Mouse (Mus musculus) kidney, embryonic 16.5 days (tissue): ENCODE data around the gene Ucp1. TPM values are rescaled to one million over a fixed set of nuclear protein-coding genes. Genes with fewer than 3 reads are reported as not detected.

Source experiments
- ATAC-seq: fragments of 200-750 bp; cut with Nextera tagmentation; 2 replicates; pipeline ENCODE4 v1.8.0; 2017; ENCODE audit warnings: moderate TSS enrichment; ENCODE audit not compliant: low FRiP score, low TSS enrichment
- H3K27ac ChIP-seq: fragments of 300-500 bp; sonication (generic); 2 replicates; pipeline ENCODE4 v1.5.1; 2014; ENCODE audit warnings: low read length
- H3K27me3 ChIP-seq: fragments of 300-500 bp; sonication (generic); 2 replicates; pipeline ENCODE4 v1.6.1; 2014; ENCODE audit warnings: low read length, control low read depth, mixed read lengths; ENCODE audit not compliant: insufficient read depth
- H3K36me3 ChIP-seq: fragments of 300-500 bp; sonication (generic); 2 replicates; pipeline ENCODE4 v1.6.1; 2014; ENCODE audit warnings: low read length, control low read depth, mixed read lengths; ENCODE audit not compliant: insufficient read depth
- H3K4me1 ChIP-seq: fragments of 300-500 bp; sonication (generic); 2 replicates; pipeline ENCODE4 v1.6.1; 2014; ENCODE audit warnings: low read length, control low read depth, mixed read lengths; ENCODE audit not compliant: insufficient read depth
- H3K4me2 ChIP-seq: fragments of 300-500 bp; sonication (generic); replicated peaks from 2 replicates; pipeline ENCODE4 v1.6.1; 2014; ENCODE audit warnings: low read depth, low read length
- H3K4me3 ChIP-seq: fragments of 300-500 bp; sonication (generic); 2 replicates; pipeline ENCODE4 v1.5.1; 2014; ENCODE audit warnings: mild to moderate bottlenecking, low read length
- H3K9ac ChIP-seq: fragments of 300-500 bp; sonication (generic); replicated peaks from 2 replicates; pipeline ENCODE4 v1.6.1; 2014; ENCODE audit warnings: low read length
- H3K9me3 ChIP-seq: fragments of 300-500 bp; sonication (generic); 2 replicates; pipeline ENCODE4 v1.6.1; 2016; ENCODE audit warnings: low read length, control low read depth
- WGBS: fragments of 180-500 bp; shearing (Covaris S2); extraction: QIAGEN DNeasy Blood & Tissue Kit; methylation state at CpG from one replicate; pipeline ENCODE4 v1.1.7; 2014; 5-methylcytosine and 5-hydroxymethylcytosine counted together
- polyA plus RNA-seq: library from polyadenylated mRNA; unstranded; fragments of >200 nt; fragmentation: Nextera tagmentation; extraction: Ambion mirVana; gene quantifications from 2 replicates; pipeline ENCODE4 v1.2.1, GENCODE M21; 2015

The Ucp1 gene
- polyA plus RNA-seq, 1 experiment from 2014 or later = not detected

DNA sequence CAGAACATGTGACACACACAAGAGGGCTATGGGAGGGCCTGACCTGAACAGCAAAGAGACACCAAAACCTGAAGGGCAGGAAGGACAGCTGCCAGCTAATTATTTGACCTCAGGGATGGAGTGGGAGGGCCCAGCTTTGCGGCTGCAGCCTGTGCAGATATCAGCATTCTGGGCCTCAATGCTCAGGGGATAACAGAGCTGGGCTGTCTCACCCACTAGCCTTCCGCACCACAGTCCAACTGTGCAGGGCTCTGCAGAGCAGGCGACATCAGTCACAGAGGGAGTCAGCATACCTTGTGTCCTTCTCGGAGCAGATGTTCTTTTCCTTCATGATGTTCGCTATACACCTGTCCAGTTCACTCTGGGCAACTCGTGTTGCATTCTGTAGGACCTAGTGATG is 32.2 kb downstream of the Ucp1 start:
- H3K9me3 ChIP-seq = no peaks in the 10 kb centered on the region
- H3K4me3 ChIP-seq = no peak overlapping the region
- peaks cover 23% of the 10 kb centered on the region for H3K36me3 ChIP-seq
- H3K4me2 ChIP-seq = no peak overlapping the region
- H3K4me1 ChIP-seq = no peaks in the 10 kb centered on the region
- 94% methylated on average over 6 of the region's 6 CpGs for WGBS
- no peaks in the 10 kb centered on the region for H3K27me3 ChIP-seq
- H3K27ac ChIP-seq = no peak overlapping the region
- no peak; the same call in 1 of the 2 replicates for ATAC-seq
- no peak overlapping the region for H3K9ac ChIP-seq

DNA sequence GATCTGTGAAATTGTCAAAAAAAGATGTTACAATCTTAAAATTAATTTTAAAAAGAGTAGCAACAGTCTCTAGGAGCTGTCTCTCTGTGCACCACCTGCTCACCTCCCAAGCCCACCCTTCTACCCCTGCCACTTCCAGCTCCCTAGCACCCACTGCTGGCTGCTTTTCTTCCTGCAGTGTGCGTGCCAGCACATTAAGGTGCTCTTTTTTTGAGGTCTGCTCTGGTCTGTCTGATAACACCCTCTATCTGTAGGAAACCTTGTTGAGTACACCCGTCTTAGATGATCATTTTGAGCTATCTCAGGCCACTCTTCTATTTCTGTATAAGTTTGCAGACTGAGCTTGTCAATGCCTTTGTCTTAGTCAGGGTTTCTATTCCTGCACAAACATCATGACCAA is 32.9 kb downstream of the Ucp1 start:
- Histone ChIP-seq H3K27ac (no peak overlapping the region), H3K4me1 (no peaks in the 10 kb centered on the region), H3K9ac (no peak overlapping the region), H3K27me3 (no peaks in the 10 kb centered on the region), H3K36me3 (peaks cover 19% of the 10 kb centered on the region), H3K4me3 (no peak overlapping the region), H3K4me2 (no peak overlapping the region), H3K9me3 (no peaks in the 10 kb centered on the region)
- ATAC-seq = no peak
- 84% methylated on average over 2 of the region's 2 CpGs for WGBS

DNA sequence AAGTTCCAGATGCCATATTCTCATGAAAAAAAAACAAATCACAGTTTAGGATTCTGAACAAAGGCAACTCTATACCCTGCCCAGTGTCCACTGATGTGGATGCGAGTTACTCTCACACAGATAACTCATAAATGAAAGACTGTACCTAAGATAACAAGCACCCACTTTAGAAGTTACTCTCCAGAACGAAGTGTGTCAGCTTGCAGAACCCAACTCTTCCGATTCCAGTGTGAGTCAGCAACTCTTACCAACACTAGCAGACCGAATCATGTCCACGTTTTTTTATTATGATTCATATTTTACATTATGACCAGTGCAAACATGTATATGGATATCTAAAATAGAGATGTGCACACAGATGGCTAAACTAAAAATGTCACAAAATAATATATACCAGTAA is 37.7 kb downstream of the Ucp1 start:
- Histone ChIP-seq H3K27ac (no peak overlapping the region), H3K4me3 (no peak overlapping the region), H3K27me3 (no peaks in the 10 kb centered on the region), H3K9ac (no peak overlapping the region), H3K4me1 (peaks cover 5% of the 10 kb centered on the region), H3K9me3 (no peaks in the 10 kb centered on the region), H3K4me2 (no peak overlapping the region), H3K36me3 (peaks cover 4% of the 10 kb centered on the region; the same call in 1 of the 2 replicates)
- WGBS = 94% methylated on average over 5 of the region's 5 CpGs
- no peak for ATAC-seq

DNA sequence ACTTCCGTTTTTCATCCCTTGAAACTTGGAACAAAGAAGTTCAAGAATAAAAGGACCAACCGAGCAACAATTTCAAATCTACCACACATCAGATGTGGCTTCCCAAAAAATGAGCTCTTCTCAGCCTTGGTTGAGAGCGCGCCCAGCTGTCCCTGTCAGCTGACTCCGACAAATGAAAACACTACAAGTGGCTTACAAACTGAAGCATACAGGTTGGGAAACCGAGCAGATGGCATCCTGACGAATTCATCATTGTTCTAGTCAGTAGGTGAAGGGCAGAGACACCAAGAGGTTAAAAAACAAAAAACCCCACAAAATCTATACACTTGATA is 41.4 kb downstream of the Ucp1 start:
- 9% methylated on average over 7 of the region's 7 CpGs for WGBS

DNA sequence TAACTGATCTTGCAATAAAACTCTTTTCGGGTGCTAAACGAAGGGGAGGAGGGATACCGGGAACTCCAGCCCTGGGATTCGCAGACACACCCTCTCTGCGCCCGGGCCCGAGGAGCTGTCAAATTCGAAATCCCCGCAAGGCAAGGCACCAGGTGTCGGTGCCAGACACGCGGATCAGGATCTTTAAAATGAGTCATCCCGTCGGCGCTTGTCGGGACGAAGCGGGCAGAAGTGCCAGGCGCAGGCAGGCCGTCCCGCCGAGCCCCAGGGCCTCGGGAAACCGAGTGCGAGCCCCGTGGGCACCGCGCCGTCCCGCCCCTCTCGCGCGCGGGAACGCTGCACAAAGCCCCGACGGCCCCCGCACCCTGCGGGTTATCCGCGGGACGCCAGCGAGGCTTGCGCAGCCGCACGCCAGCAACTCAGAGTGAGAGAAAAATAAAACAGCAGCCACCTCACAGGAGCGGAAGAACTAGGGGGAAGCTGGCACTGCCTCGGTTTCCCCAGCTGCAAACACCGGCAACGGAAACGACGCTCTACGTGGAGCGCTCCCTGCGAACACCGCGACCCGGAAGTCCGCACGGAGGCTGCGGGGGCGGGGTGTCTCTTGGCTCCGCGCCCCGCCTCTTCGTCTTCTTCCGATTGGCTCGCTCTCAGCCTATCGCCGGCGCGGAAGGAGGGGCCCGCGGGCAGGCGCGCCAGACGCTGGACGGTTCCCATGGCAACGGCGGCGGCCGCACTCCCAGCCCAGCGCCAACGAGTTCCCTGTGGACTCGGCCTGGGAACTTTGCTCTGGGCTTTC is 41.9 kb downstream of the Ucp1 start, which contains the start of gene Elmod2:
TSS of gene Elmod2 (minus strand) at position 588 of the 799 bp plus-strand sequence.
- ATAC-seq = peak; percentile 100
- whole genome bisulfite sequencing = under 1% methylated on average over 85 of the region's 85 CpGs
- Histone ChIP-seq H3K27ac (0 out of 2 replicates have a peak within 1 kb of the TSS, but pooled peaks have one; percentile 29), H3K4me2 (peak within 1 kb of the TSS; percentile 79), H3K27me3 (no peaks in the 10 kb centered on the region), H3K9ac (peak within 1 kb of the TSS; percentile 86), H3K4me1 (peaks cover 9% of the 10 kb centered on the region), H3K4me3 (peak within 1 kb of the TSS; percentile 95), H3K9me3 (no peaks in the 10 kb centered on the region), H3K36me3 (peaks cover 4% of the 10 kb centered on the region; the same call in 1 of the 2 replicates)

More for the DNA sequence above, 41.4 kb downstream of the Ucp1 start:
- ATAC-seq = no peak
- H3K36me3 ChIP-seq = peaks cover 4% of the 10 kb centered on the region; the same call in 1 of the 2 replicates
- peak overlapping the region; percentile 86 for H3K9ac ChIP-seq
- peak overlapping the region; percentile 79 for H3K4me2 ChIP-seq
- peak overlapping the region; percentile 95 for H3K4me3 ChIP-seq
- H3K27me3 ChIP-seq = no peaks in the 10 kb centered on the region
- H3K4me1 ChIP-seq = peaks cover 9% of the 10 kb centered on the region
- no peak overlapping the region for H3K27ac ChIP-seq
- no peaks in the 10 kb centered on the region for H3K9me3 ChIP-seq

DNA sequence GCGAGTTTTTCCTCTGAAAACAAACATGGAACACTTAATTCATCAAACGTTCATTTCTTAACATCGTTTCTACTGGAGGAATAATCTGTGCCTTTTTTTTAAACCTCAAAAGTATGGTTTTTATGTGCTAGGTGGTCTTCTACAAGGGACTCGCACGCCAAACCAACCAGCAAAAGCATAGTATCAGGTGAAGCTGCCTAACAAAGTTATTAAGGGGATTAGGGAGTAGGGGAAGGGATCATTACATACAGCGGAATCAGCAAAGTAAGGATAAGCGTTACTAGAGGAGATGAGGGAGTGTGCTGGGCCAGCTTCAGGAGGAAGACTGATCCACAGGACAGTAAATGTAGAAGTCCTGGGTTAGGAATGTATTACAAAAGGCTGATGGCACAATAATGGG is 42.7 kb downstream of the Ucp1 start:
- ATAC-seq = peak; percentile 25; the same call in 1 of the 2 replicates
- peak overlapping the region; percentile 79 for H3K4me2 ChIP-seq
- H3K27ac ChIP-seq = no peak overlapping the region
- 7% methylated on average over 7 of the region's 7 CpGs for WGBS
- H3K9me3 ChIP-seq = no peaks in the 10 kb centered on the region
- peaks cover 4% of the 10 kb centered on the region; the same call in 1 of the 2 replicates for H3K36me3 ChIP-seq
- peak overlapping the region; percentile 65 for H3K9ac ChIP-seq
- peak overlapping the region; percentile 95 for H3K4me3 ChIP-seq
- H3K27me3 ChIP-seq = no peaks in the 10 kb centered on the region
- H3K4me1 ChIP-seq = peaks cover 9% of the 10 kb centered on the region

DNA sequence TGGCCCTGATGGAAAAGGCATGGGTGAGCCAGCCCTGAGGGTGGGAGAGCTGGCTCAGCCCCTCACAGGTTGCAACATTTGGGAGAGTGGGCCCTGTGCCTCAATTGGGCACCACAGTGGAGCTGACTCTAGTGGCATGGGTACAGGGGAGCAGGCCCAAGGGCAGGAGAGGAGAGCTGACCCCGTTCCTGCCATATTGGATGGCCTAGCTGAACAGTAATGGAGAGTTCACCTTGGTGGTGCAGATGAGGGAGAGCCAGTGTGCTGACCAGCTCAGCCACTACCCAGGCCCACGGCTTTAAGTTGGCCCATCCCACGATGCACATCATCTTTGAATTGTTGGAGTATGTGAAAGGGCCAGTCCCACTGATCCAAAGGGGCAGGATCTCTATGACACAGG is 51.9 kb downstream of the Ucp1 start:
- no peaks in the 10 kb centered on the region for H3K4me1 ChIP-seq
- H3K4me2 ChIP-seq = no peak overlapping the region
- no peak overlapping the region for H3K4me3 ChIP-seq
- ATAC-seq = peak; percentile 49; the same call in 1 of the 2 replicates
- H3K27me3 ChIP-seq = no peaks in the 10 kb centered on the region
- no peaks in the 10 kb centered on the region for H3K9me3 ChIP-seq
- H3K27ac ChIP-seq = no peak overlapping the region
- H3K36me3 ChIP-seq = no peaks in the 10 kb centered on the region
- H3K9ac ChIP-seq = no peak overlapping the region
- WGBS = 87% methylated on average over 3 of the region's 3 CpGs

DNA sequence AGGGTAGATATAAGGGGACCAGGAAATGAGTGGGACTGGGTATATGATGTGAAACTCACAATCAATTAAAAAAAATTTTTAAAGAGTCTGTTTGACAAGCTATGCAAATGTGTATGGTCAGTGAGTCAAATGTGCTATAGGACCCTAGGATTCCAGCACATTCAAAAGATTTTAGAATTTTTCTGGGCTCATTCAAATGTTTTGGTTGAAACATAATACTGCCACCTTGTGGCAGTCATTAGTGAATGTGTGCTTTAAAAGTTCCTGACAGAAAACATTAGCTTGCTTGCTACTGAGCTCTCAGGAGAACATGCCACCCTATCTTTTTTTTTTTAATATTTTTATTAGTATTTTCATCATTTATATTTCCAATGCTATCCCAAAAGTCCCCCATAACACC is 52.5 kb downstream of the Ucp1 start:
- Histone ChIP-seq H3K27ac (no peak overlapping the region), H3K27me3 (no peaks in the 10 kb centered on the region), H3K9ac (no peak overlapping the region), H3K36me3 (no peaks in the 10 kb centered on the region), H3K4me3 (no peak overlapping the region), H3K4me1 (no peaks in the 10 kb centered on the region), H3K4me2 (no peak overlapping the region), H3K9me3 (no peaks in the 10 kb centered on the region)
- no peak for ATAC-seq
